Mouse (Mus musculus): ENCODE measurements at regions not wholly inside any gene's neighbourhood (a gene's known extent, or its start where the extent isn't known, plus 50 kb on each side); places are given as distances from the start of the nearest gene placed in this dataset.

DNA sequence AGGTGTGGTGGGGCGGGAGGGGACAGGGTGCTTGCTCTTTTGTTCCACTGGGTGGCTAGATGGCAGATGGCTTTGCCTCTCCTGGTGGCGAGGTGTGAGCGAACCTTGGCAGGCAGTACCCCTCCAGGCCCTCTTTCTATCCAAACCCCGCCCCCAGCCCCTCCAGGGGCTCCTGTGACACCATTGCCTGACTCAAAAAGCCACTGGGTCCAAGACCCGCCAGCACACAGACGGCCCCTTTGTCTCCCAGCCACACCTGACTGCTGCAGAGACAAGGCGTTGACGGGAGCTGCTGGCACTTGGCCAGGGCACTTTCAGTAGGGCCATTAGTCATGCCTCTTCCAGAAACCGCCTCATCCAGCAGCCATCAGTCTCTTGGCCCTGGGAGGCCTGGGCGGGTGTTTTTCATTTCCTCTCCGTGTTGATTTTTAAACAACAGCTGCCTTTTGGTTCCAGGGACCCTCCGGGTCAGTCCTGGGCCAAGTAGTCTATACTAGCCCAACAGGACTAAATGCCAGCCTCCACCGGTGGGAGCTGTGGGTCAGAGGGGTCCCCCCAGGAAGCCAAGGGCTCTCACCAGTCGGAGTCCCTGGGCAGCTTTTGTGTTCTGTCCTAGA lies 58.4 kb upstream of the Medag start:
- TF ChIP-seq ZNF384 (IDR thresholded peaks at IDR 0.05; ENCODE audit: low read depth, low read length), result no peak
- TF ChIP-seq MAFK (IDR thresholded peaks at IDR 0.05; ENCODE audit: insufficient read depth, low read depth, low read length), result no peak
- no peak for TF ChIP-seq CHD2 (IDR thresholded peaks at IDR 0.05; ENCODE audit: low read depth, low read length)
- no peak for TF ChIP-seq HCFC1 (IDR thresholded peaks at IDR 0.05; ENCODE audit: borderline replicate concordance, insufficient read depth, low read length)
- TF ChIP-seq ZC3H11A (IDR thresholded peaks at IDR 0.05; ENCODE audit: borderline replicate concordance, low read depth, low read length), result no peak
- H3K36me3 ChIP-seq (ENCODE audit: control insufficient read depth, insufficient read depth, low read length, poor library complexity, severe bottlenecking), result no peaks in the 10 kb centered on the region
- peak overlapping the region; percentile 37 to 47 for H3K4me3 ChIP-seq (ENCODE audit: insufficient read depth in 1 of 2, low read depth in 1 of 2, low read length in 2 of 2, poor library complexity in 1 of 2, severe bottlenecking in 1 of 2)
- peak overlapping the region; percentile 24 for H3K9ac ChIP-seq (ENCODE audit: insufficient read depth, low read depth, low read length, poor library complexity, severe bottlenecking)
- H3K4me1 ChIP-seq (ENCODE audit: control insufficient read depth in 2 of 2, insufficient read depth in 2 of 2, low read length in 2 of 2, poor library complexity in 1 of 2), result peaks cover 0 to 5% of the 10 kb centered on the region in 2 experiments; a peak in 1 of 4 replicates
- H3K9me3 ChIP-seq (ENCODE audit: control insufficient read depth, insufficient read depth, low read depth, low read length), result no peaks in the 10 kb centered on the region
- H3K27ac ChIP-seq (ENCODE audit: insufficient read depth, low read depth, low read length, poor library complexity, severe bottlenecking), result no peak overlapping the region
- DNase-seq (ENCODE audit: low read depth, low spot score), result peak; percentile 62
- in situ Hi-C loops (cut with MboI; ENCODE audit: low sequenced_read_pairs in 2 of 2, unreplicated experiment in 2 of 2), result no loop called here

DNA sequence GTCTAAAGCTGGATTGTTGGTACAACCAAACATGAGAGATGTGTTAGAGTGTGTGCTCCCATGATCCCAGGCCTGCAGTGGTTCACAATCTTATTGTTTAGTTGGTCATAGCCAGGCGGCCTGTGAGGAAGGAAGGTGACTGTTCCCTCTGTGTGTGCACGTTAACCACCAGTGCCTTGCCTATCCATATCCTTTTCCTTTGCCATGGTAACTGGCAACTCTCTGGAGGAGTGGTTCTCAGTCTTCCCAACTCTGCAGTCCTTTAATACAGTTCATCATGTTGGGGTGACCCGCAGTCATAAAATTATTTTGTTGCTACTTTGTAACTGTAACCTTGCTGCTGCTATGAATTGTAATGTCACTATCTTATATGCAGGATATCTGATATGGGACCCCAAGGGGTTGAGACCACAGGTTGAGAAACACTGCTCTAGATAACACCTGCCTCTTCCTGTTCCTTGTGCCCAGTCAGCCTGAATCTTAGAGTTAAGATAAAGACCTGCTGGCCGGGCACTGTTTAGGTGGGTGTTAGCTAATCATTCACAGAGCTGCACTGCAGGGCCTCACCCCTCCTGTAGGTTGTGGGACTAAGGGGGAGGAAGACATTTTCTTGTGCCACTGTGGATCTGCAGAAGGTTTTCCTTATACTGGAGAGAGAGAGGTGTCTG lies 57.0 kb upstream of the Medag start:
- Histone ChIP-seq H3K27ac (ENCODE audit: insufficient read depth, low read depth, low read length, poor library complexity, severe bottlenecking) (no peak overlapping the region), H3K9me3 (ENCODE audit: control insufficient read depth, insufficient read depth, low read depth, low read length) (no peaks in the 10 kb centered on the region)
- TF ChIP-seq ZNF384 (IDR thresholded peaks at IDR 0.05; ENCODE audit: low read depth, low read length), result no peak
- TF ChIP-seq ZC3H11A (IDR thresholded peaks at IDR 0.05; ENCODE audit: borderline replicate concordance, low read depth, low read length), result no peak

DNA sequence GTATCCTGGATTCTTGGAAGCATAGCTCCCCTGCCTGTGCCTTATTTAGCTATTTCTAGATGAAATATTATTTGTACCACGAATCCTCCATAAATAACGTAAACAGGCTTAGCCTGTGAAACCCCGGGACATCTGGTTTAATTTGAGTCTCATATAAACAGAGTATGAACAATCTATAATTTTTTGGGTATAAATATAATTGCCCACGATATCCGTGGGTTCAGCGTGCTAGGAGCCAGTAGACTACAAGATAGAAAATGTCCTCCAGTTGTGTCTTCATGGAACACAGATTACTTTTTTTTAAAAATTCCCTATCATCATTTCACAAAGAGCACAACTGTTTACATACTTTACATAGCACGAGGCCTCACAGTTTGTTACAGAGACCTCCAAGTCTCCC lies 56.4 kb upstream of the Medag start:
- no peak for DNase-seq (ENCODE audit: low read depth, low spot score)
- H3K4me1 ChIP-seq (ENCODE audit: control insufficient read depth in 2 of 2, insufficient read depth in 2 of 2, low read length in 2 of 2, poor library complexity in 1 of 2), result peaks cover 0 to 5% of the 10 kb centered on the region in 2 experiments; a peak in 1 of 4 replicates
- in situ Hi-C loops (cut with MboI; ENCODE audit: low sequenced_read_pairs in 2 of 2, unreplicated experiment in 2 of 2), result no loop called here
- no peaks in the 10 kb centered on the region for H3K9me3 ChIP-seq (ENCODE audit: control insufficient read depth, insufficient read depth, low read depth, low read length)
- TF ChIP-seq ZC3H11A (IDR thresholded peaks at IDR 0.05; ENCODE audit: borderline replicate concordance, low read depth, low read length) (no peak), MAFK (IDR thresholded peaks at IDR 0.05; ENCODE audit: insufficient read depth, low read depth, low read length) (no peak), CHD2 (IDR thresholded peaks at IDR 0.05; ENCODE audit: low read depth, low read length) (no peak), ZNF384 (IDR thresholded peaks at IDR 0.05; ENCODE audit: low read depth, low read length) (no peak), HCFC1 (IDR thresholded peaks at IDR 0.05; ENCODE audit: borderline replicate concordance, insufficient read depth, low read length) (no peak)
- H3K36me3 ChIP-seq (ENCODE audit: control insufficient read depth, insufficient read depth, low read length, poor library complexity, severe bottlenecking), result no peaks in the 10 kb centered on the region
- H3K4me3 ChIP-seq (ENCODE audit: insufficient read depth in 1 of 2, low read depth in 1 of 2, low read length in 2 of 2, poor library complexity in 1 of 2, severe bottlenecking in 1 of 2), result no peak overlapping the region
- H3K27ac ChIP-seq (ENCODE audit: insufficient read depth, low read depth, low read length, poor library complexity, severe bottlenecking), result no peak overlapping the region
- no peak overlapping the region for H3K9ac ChIP-seq (ENCODE audit: insufficient read depth, low read depth, low read length, poor library complexity, severe bottlenecking)

More for the DNA sequence above, 57.0 kb upstream of the Medag start:
- in situ Hi-C loops (cut with MboI; ENCODE audit: low sequenced_read_pairs in 2 of 2, unreplicated experiment in 2 of 2), result no loop called here
- H3K36me3 ChIP-seq (ENCODE audit: control insufficient read depth, insufficient read depth, low read length, poor library complexity, severe bottlenecking), result no peaks in the 10 kb centered on the region
- no peak overlapping the region for H3K9ac ChIP-seq (ENCODE audit: insufficient read depth, low read depth, low read length, poor library complexity, severe bottlenecking)
- DNase-seq (ENCODE audit: low read depth, low spot score), result no peak
- H3K4me3 ChIP-seq (ENCODE audit: insufficient read depth in 1 of 2, low read depth in 1 of 2, low read length in 2 of 2, poor library complexity in 1 of 2, severe bottlenecking in 1 of 2), result no peak overlapping the region
- H3K4me1 ChIP-seq (ENCODE audit: control insufficient read depth in 2 of 2, insufficient read depth in 2 of 2, low read length in 2 of 2, poor library complexity in 1 of 2), result peaks cover 0 to 5% of the 10 kb centered on the region in 2 experiments; a peak in 1 of 4 replicates

DNA sequence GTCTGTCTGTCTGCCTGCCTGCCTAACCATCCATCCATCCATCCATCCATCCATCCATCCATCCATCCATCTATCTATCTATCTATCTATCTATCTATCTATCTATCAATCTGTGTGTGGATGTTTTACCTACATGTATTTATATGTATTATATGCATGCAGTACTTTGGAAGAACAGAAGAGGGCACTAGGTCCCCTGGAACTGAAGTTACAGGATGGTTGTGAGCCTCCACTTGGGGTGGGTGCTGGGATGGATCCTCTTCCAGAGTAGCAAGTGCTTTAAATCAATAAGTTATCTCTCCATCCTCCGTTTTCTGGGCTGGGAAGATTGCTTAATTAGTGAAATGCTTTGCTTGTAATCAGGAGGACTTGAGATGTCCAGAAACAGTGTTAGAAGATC lies 54.6 kb upstream of the Medag start:
- H3K27ac ChIP-seq (ENCODE audit: insufficient read depth, low read depth, low read length, poor library complexity, severe bottlenecking), result no peak overlapping the region
- no peak overlapping the region for H3K4me3 ChIP-seq (ENCODE audit: insufficient read depth in 1 of 2, low read depth in 1 of 2, low read length in 2 of 2, poor library complexity in 1 of 2, severe bottlenecking in 1 of 2)
- H3K9me3 ChIP-seq (ENCODE audit: control insufficient read depth, insufficient read depth, low read depth, low read length), result no peaks in the 10 kb centered on the region
- DNase-seq (ENCODE audit: low read depth, low spot score), result no peak
- in situ Hi-C loops (cut with MboI; ENCODE audit: low sequenced_read_pairs in 2 of 2, unreplicated experiment in 2 of 2), result no loop called here
- H3K4me1 ChIP-seq (ENCODE audit: control insufficient read depth in 2 of 2, insufficient read depth in 2 of 2, low read length in 2 of 2, poor library complexity in 1 of 2), result peaks cover 0 to 5% of the 10 kb centered on the region in 2 experiments; a peak in 1 of 4 replicates
- TF ChIP-seq ZC3H11A (IDR thresholded peaks at IDR 0.05; ENCODE audit: borderline replicate concordance, low read depth, low read length) (peak; percentile 52), HCFC1 (IDR thresholded peaks at IDR 0.05; ENCODE audit: borderline replicate concordance, insufficient read depth, low read length) (no peak), MAFK (IDR thresholded peaks at IDR 0.05; ENCODE audit: insufficient read depth, low read depth, low read length) (no peak), CHD2 (IDR thresholded peaks at IDR 0.05; ENCODE audit: low read depth, low read length) (no peak), ZNF384 (IDR thresholded peaks at IDR 0.05; ENCODE audit: low read depth, low read length) (no peak)
- no peak overlapping the region for H3K9ac ChIP-seq (ENCODE audit: insufficient read depth, low read depth, low read length, poor library complexity, severe bottlenecking)
- H3K36me3 ChIP-seq (ENCODE audit: control insufficient read depth, insufficient read depth, low read length, poor library complexity, severe bottlenecking), result no peaks in the 10 kb centered on the region

All from ES-E14 (cell line).